Mouse (Mus musculus) MEL (cell line): ENCODE results near the gene Coro2b.

ENCODE experiments used
- JUND ChIP-seq: IDR thresholded peaks from 2 replicates; pipeline ENCODE4 v1.6.1; 2011; ENCODE audit warnings: low read depth, mild to moderate bottlenecking, improper control_type of control experiment, low read length
- KAT2A ChIP-seq: conservative IDR thresholded peaks from 2 replicates; pipeline ENCODE4 v1.6.1; 2012; ENCODE audit warnings: low read depth, low read length, improper control_type of control experiment, inconsistent platforms

DNA sequence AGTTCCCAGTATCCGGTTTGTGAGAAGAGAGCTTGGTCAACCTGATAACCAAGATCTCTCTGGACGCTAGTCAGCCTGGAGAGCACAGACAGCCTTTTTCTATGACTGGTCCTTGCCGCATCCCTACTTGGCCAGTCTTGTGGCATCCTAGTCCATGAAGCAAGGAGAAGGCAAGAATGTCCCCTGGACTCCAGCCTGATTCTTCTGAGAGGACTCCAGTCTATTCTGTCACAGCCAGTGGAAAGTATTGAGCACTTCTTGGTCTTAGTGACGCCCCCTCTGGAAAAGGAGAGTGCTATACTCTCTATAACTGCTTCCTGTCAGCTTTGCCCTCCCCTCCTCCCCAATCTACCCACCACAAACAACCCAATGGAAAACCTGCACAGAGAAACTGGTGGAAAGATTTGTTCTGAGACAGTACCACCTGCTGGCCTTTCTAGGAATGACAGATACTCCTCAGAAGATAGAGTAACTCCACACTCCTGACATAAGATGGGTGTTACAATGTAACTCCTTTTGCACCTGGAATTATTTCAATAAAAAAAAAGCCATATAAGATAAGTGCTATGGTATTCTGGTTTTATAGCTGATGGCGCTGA, 18.5 kb upstream of the Coro2b start:
- no peak for TF ChIP-seq JUND
- no peak for TF ChIP-seq KAT2A
